Mouse (Mus musculus): ENCODE results near the gene Gpr3. TPM values are rescaled to one million over a fixed set of nuclear protein-coding genes. Genes with fewer than 3 reads are reported as not detected.
A peak's percentile ranks its signal among the peaks of the same experiment; 100 is the strongest.

Gene Gpr3
- polyA plus RNA-seq, 1 experiment, result 0.40 TPM

DNA sequence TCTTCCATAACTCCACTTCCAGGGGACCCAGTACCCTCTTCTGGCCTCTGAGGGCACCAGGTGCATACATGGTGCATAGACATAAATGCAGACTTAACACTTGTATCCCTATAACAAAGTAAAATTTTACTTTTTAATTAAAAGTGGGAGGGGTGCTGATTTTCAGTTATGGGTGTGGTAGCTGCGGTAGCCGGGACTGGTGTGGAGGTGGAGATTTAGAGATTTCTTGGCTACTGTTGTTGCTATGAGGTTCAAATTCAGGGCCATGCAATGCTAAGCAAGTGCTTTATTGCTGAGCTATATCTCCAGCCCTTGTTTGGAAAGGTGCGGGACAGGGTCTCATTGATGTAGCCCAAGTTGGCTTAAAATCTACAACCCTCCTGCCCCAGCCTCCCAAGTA lies 6.4 kb upstream of the Gpr3 start:
- no peak overlapping the region for H3K4me2 ChIP-seq (ENCODE audit: low read depth)
- no peaks in the 10 kb centered on the region for H3K79me2 ChIP-seq (ENCODE audit: control insufficient read depth, insufficient read depth)
- H3K4me3 ChIP-seq, result no peak overlapping the region
- H3K27me3 ChIP-seq (ENCODE audit: control insufficient read depth, insufficient read depth, insufficient read length), result peaks cover 39% of the 10 kb centered on the region
- H3K36me3 ChIP-seq (ENCODE audit: control insufficient read depth, insufficient read depth), result no peaks in the 10 kb centered on the region
- no peak overlapping the region for H3ac ChIP-seq (ENCODE audit: control insufficient read depth, insufficient read length)
- no peak for TF ChIP-seq SRF (IDR thresholded peaks at IDR 0.05; ENCODE audit: control insufficient read depth, insufficient read length, low read depth)
- no peak for TF ChIP-seq MYOD1 (IDR thresholded peaks at IDR 0.05; ENCODE audit: control insufficient read depth in 1 of 3, insufficient read length in 2 of 3, low read depth in 2 of 3)
- no peak for TF ChIP-seq CEBPB (IDR thresholded peaks at IDR 0.05; ENCODE audit: insufficient read depth, poor library complexity, severe bottlenecking)
- no peak for TF ChIP-seq REST (IDR thresholded peaks at IDR 0.05; ENCODE audit: insufficient read depth, insufficient read length)
- TF ChIP-seq POLR2AphosphoS2 (IDR thresholded peaks at IDR 0.05; ENCODE audit: insufficient read length, low read depth), result no peak
- TF ChIP-seq USF1 (IDR thresholded peaks at IDR 0.05; ENCODE audit: low read depth), result no peak
- TF ChIP-seq TCF3 (IDR thresholded peaks at IDR 0.05; ENCODE audit: insufficient read length, low read depth), result no peak
- TF ChIP-seq POLR2A (IDR thresholded peaks at IDR 0.05; ENCODE audit: insufficient read length, low read depth), result no peak
- no peak for TF ChIP-seq E2F4 (IDR thresholded peaks at IDR 0.05; ENCODE audit: insufficient read depth)
- TF ChIP-seq TCF12 (IDR thresholded peaks at IDR 0.05; ENCODE audit: insufficient read depth, poor library complexity, severe bottlenecking), result no peak
- TF ChIP-seq MAX (IDR thresholded peaks at IDR 0.05; ENCODE audit: low read depth), result no peak
- no peak for TF ChIP-seq MYOG (IDR thresholded peaks at IDR 0.05; ENCODE audit: control insufficient read depth in 1 of 3, insufficient read depth in 1 of 3, insufficient read length in 2 of 3, low read depth in 2 of 3)

GRCm38 (mm10) chr4:133217641-133218040 lies 5.3 kb upstream of the Gpr3 start:
- H3K36me3 ChIP-seq (ENCODE audit: control insufficient read depth, insufficient read depth), result no peaks in the 10 kb centered on the region
- H3K27me3 ChIP-seq (ENCODE audit: control insufficient read depth, insufficient read depth, insufficient read length), result peaks cover 31% of the 10 kb centered on the region
- no peak overlapping the region for H3K4me2 ChIP-seq (ENCODE audit: low read depth)
- H3K79me2 ChIP-seq (ENCODE audit: control insufficient read depth, insufficient read depth), result no peaks in the 10 kb centered on the region
- TF ChIP-seq USF1 (IDR thresholded peaks at IDR 0.05; ENCODE audit: low read depth), result peak; percentile 32
- TF ChIP-seq CEBPB (IDR thresholded peaks at IDR 0.05; ENCODE audit: insufficient read depth, poor library complexity, severe bottlenecking), result no peak
- H3ac ChIP-seq (ENCODE audit: control insufficient read depth, insufficient read length), result no peak overlapping the region
- H3K4me3 ChIP-seq, result no peak overlapping the region

GRCm38 (mm10) chr4:133213661-133214060 lies 1.3 kb upstream of the Gpr3 start:
- Histone ChIP-seq H3K4me3 (peak overlapping the region; percentile 18), H3K4me2 (ENCODE audit: low read depth) (peak overlapping the region; percentile 92), H3K36me3 (ENCODE audit: control insufficient read depth, insufficient read depth) (no peaks in the 10 kb centered on the region), H3K79me2 (ENCODE audit: control insufficient read depth, insufficient read depth) (no peaks in the 10 kb centered on the region), H3K27me3 (ENCODE audit: control insufficient read depth, insufficient read depth, insufficient read length) (no peaks in the 10 kb centered on the region), H3ac (ENCODE audit: control insufficient read depth, insufficient read length) (no peak overlapping the region)
- TF ChIP-seq MAX (IDR thresholded peaks at IDR 0.05; ENCODE audit: low read depth) (no peak), USF1 (IDR thresholded peaks at IDR 0.05; ENCODE audit: low read depth) (no peak), TCF3 (IDR thresholded peaks at IDR 0.05; ENCODE audit: insufficient read length, low read depth) (no peak), TCF12 (IDR thresholded peaks at IDR 0.05; ENCODE audit: insufficient read depth, poor library complexity, severe bottlenecking) (no peak), SRF (IDR thresholded peaks at IDR 0.05; ENCODE audit: control insufficient read depth, insufficient read length, low read depth) (no peak), E2F4 (IDR thresholded peaks at IDR 0.05; ENCODE audit: insufficient read depth) (no peak)

DNA sequence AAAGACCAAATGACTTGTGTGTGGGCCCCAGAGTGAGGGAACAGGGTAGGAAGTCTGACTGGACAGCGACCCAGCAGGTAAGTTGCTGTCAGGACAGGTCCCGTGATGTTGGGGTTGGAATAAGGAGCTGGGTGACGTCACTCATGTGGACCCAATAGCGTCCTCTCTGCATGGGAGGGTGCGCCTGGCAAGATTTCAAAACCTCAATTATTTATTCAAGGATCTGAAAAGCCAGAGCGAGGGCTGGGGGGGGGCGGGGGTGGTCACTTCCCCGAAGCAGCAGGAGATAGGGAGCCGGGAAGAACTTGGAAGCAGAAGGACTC lies 893 bp upstream of the Gpr3 start:
- H3K27me3 ChIP-seq (ENCODE audit: control insufficient read depth, insufficient read depth, insufficient read length), result no peaks in the 10 kb centered on the region
- H3K4me3 ChIP-seq, result peak overlapping the region; percentile 18

GRCm38 (mm10) chr4:133212562-133213267 lies 379 bp upstream of the Gpr3 start:
- no peaks in the 10 kb centered on the region for H3K36me3 ChIP-seq (ENCODE audit: control insufficient read depth, insufficient read depth)
- H3K79me2 ChIP-seq (ENCODE audit: control insufficient read depth, insufficient read depth), result no peaks in the 10 kb centered on the region
- H3K27me3 ChIP-seq (ENCODE audit: control insufficient read depth, insufficient read depth, insufficient read length), result no peaks in the 10 kb centered on the region
- TF ChIP-seq POLR2AphosphoS2 (IDR thresholded peaks at IDR 0.05; ENCODE audit: insufficient read length, low read depth) (no peak), E2F4 (IDR thresholded peaks at IDR 0.05; ENCODE audit: insufficient read depth) (peak; percentile 14)
- peak overlapping the region; percentile 92 for H3K4me2 ChIP-seq (ENCODE audit: low read depth)
- H3K4me3 ChIP-seq, result peak overlapping the region; percentile 18
- peak overlapping the region; percentile 24 for H3ac ChIP-seq (ENCODE audit: control insufficient read depth, insufficient read length)

More for the DNA sequence above, 893 bp upstream of the Gpr3 start:
- TF ChIP-seq MYOD1 (IDR thresholded peaks at IDR 0.05; ENCODE audit: control insufficient read depth in 1 of 3, insufficient read length in 2 of 3, low read depth in 2 of 3), result no peak
- H3K79me2 ChIP-seq (ENCODE audit: control insufficient read depth, insufficient read depth), result no peaks in the 10 kb centered on the region
- no peak overlapping the region for H3ac ChIP-seq (ENCODE audit: control insufficient read depth, insufficient read length)
- H3K36me3 ChIP-seq (ENCODE audit: control insufficient read depth, insufficient read depth), result no peaks in the 10 kb centered on the region
- H3K4me2 ChIP-seq (ENCODE audit: low read depth), result peak overlapping the region; percentile 92

DNA sequence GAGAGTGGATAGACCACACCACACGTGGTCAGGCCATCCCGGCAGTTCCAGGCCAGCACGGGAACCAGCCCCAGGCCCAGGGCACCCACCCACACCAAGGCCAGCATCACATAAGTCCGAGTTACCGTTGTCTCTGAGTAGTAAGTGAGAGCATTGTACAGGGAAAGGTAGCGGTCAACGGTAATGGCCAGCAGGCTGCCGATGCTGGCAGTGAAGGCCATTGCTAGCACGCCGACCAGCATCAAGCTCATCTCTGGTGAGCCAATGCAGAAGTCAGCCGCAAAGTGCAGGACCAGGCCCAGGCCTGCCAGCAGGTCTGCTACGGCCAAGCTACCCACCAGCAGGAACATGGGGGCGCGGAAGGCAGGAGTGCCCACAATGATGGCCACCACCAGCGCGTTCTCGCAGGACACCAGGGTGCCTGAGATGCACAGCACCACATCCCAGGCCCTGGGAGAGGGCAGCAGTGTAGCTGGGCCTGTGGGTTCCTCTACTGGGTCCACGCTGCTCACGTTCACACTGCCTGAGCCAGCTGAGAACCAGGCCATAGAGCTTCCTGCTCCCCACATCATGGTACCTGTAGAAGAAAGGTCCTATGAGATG lies 1.4 kb downstream of the Gpr3 start:
- Histone ChIP-seq H3ac (ENCODE audit: control insufficient read depth, insufficient read length) (no peak overlapping the region), H3K79me2 (ENCODE audit: control insufficient read depth, insufficient read depth) (no peaks in the 10 kb centered on the region), H3K4me3 (no peak overlapping the region), H3K36me3 (ENCODE audit: control insufficient read depth, insufficient read depth) (no peaks in the 10 kb centered on the region), H3K27me3 (ENCODE audit: control insufficient read depth, insufficient read depth, insufficient read length) (no peaks in the 10 kb centered on the region), H3K4me2 (ENCODE audit: low read depth) (no peak overlapping the region)
- TF ChIP-seq TCF3 (IDR thresholded peaks at IDR 0.05; ENCODE audit: insufficient read length, low read depth), result no peak
- TF ChIP-seq E2F4 (IDR thresholded peaks at IDR 0.05; ENCODE audit: insufficient read depth), result no peak
- TF ChIP-seq USF1 (IDR thresholded peaks at IDR 0.05; ENCODE audit: low read depth), result no peak
- TF ChIP-seq TCF12 (IDR thresholded peaks at IDR 0.05; ENCODE audit: insufficient read depth, poor library complexity, severe bottlenecking), result no peak
- TF ChIP-seq SRF (IDR thresholded peaks at IDR 0.05; ENCODE audit: control insufficient read depth, insufficient read length, low read depth), result no peak
- TF ChIP-seq MYOD1 (IDR thresholded peaks at IDR 0.05; ENCODE audit: control insufficient read depth in 1 of 3, insufficient read length in 2 of 3, low read depth in 2 of 3), result no peak
- TF ChIP-seq POLR2A (IDR thresholded peaks at IDR 0.05; ENCODE audit: insufficient read length, low read depth), result no peak
- no peak for TF ChIP-seq MYOG (IDR thresholded peaks at IDR 0.05; ENCODE audit: control insufficient read depth in 1 of 3, insufficient read depth in 1 of 3, insufficient read length in 2 of 3, low read depth in 2 of 3)
- no peak for TF ChIP-seq MAX (IDR thresholded peaks at IDR 0.05; ENCODE audit: low read depth)
- TF ChIP-seq CEBPB (IDR thresholded peaks at IDR 0.05; ENCODE audit: insufficient read depth, poor library complexity, severe bottlenecking), result no peak
- no peak for TF ChIP-seq POLR2AphosphoS2 (IDR thresholded peaks at IDR 0.05; ENCODE audit: insufficient read length, low read depth)
- TF ChIP-seq REST (IDR thresholded peaks at IDR 0.05; ENCODE audit: insufficient read depth, insufficient read length), result no peak

Data from myocyte (in vitro differentiated cells).